Mouse (Mus musculus): ENCODE measurements around the gene Ankrd34a. TPM values are rescaled to one million over a fixed set of nuclear protein-coding genes. Genes with fewer than 3 reads are reported as not detected.

Gene Ankrd34a
- polyA plus RNA-seq, 1 experiment from 2014 or later: 6.7 TPM

DNA sequence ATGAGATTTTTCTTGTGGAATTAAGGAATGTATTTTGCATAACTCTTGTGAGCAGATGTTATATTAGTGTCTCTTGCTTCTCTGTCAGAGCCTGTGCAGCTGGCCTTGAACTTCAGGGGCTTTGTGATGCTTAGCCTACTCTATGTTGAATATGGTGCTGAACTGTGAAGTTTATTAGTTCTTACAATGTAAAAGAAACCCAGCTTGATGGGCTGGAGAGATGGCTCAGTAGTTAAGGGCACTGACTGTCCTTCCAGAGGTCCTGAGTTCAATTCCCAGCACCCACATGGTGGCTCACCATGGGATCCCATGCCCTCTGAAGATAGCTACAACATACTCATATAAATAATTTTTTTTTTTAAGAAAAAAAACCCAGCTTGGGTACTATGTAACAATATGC, 35.6 kb downstream of the Ankrd34a start:
- H3K4me2 ChIP-seq: no peak overlapping the region
- H3K4me3 ChIP-seq: no peak overlapping the region
- H3K9ac ChIP-seq: no peak overlapping the region
- H3K9me3 ChIP-seq (replicated peaks): no peaks in the 10 kb centered on the region
- no peak overlapping the region for H3K27ac ChIP-seq
- peaks cover 31% of the 10 kb centered on the region for H3K4me1 ChIP-seq (replicated peaks)
- no peaks in the 10 kb centered on the region for H3K27me3 ChIP-seq
- no peak for ATAC-seq (replicated peaks; ENCODE audit: insufficient number of reproducible peaks, insufficient read depth, low FRiP score, low read depth)
- H3K36me3 ChIP-seq: peaks cover 18% of the 10 kb centered on the region

DNA sequence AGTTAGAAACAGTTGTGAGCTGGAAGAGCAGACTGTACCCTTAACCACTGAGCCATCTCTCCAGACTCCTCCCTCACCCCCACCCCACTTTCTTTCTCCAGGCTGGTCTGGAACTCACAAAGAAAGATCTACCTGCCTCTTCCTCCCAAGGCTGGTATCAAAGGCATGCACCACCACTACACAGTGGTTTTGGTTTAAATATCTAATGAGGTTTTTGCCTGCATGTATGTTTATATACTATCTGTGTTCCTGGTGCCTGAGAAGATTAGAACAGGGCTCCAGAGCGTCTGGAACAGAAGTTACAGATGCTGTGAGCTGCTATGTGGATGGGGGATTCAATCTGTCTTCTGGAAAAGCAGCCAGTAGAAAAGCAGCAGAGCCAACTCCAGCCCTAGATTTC, 37.6 kb downstream of the Ankrd34a start:
- 49% methylated on average over 1 of the region's 1 CpGs for WGBS
- Histone ChIP-seq H3K36me3 (peaks cover 28% of the 10 kb centered on the region), H3K9me3 (replicated peaks) (no peaks in the 10 kb centered on the region), H3K4me3 (no peak overlapping the region), H3K4me1 (replicated peaks) (peaks cover 29% of the 10 kb centered on the region), H3K27ac (no peak overlapping the region), H3K9ac (no peak overlapping the region), H3K4me2 (no peak overlapping the region; the same call in 1 of the 2 replicates), H3K27me3 (no peaks in the 10 kb centered on the region)
- no peak for ATAC-seq (replicated peaks; ENCODE audit: insufficient number of reproducible peaks, insufficient read depth, low FRiP score, low read depth)

DNA sequence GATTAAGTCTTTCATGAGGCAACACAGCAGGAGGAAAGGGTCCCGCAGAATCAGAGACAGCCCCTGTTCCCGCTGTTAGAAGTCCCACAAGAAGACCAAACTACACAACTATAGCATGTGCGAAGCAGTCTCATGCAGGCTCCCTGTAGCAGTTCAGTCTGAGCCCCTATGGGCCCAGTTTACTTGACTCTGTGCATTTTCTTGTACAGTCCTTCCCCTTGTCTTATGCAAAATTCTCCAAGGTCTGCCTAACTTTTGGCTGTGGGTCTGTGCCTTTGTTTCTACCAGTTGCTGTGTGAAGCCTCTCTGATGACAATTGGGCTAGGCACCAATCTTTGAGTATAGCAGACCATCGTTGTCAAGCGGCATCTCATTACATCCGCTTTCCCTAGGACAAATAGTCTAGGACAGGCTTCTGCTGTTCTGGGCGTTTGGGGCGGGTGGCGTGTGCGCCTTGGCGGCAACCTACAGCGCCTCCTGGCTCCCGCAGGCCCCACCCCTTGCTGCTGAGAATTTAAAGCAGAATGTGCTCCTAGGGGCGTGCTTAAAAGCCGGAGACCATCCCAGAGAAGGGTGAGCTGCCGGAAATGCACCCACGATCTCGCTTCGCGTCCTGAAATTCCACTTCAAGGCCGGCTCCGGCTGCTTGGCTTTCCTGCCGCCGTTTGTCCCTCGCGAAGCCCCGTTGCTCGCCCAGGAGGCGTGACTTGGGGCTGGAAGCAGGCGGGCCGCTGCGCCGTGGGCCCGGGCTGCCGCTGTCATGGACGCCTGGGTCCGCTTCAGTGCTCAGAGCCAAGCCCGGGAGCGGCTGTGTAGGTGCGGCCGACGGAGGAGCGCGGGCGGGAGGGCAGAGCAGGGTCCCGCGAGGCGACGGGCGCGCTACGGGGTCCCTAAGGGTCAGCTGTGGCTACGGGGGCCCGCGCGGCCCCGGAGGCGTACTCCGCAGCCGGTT, 38.8 kb downstream of the Ankrd34a start, which contains the start of the genes Pex11b and Gm42957:
Gene Pex11b (plus strand): TSS at position 449 of the 952 bp plus-strand sequence.
Gene Gm42957 (plus strand): TSS at position 547 of the 952 bp plus-strand sequence.
- peaks cover 25% of the 10 kb centered on the region for H3K4me1 ChIP-seq (replicated peaks)
- peaks cover 34% of the 10 kb centered on the region for H3K36me3 ChIP-seq
- WGBS: 2% methylated on average over 60 of the region's 60 CpGs
- H3K4me3 ChIP-seq: peak within 1 kb of the TSS; percentile 84
- H3K4me2 ChIP-seq: peak within 1 kb of the TSS; percentile 76
- peak within 1 kb of the TSS; percentile 88 for H3K9ac ChIP-seq
- ATAC-seq (replicated peaks; ENCODE audit: insufficient number of reproducible peaks, insufficient read depth, low FRiP score, low read depth): peak; percentile 89
- H3K27me3 ChIP-seq: no peaks in the 10 kb centered on the region
- H3K9me3 ChIP-seq (replicated peaks): no peaks in the 10 kb centered on the region
- H3K27ac ChIP-seq: peak within 1 kb of the TSS; percentile 85

DNA sequence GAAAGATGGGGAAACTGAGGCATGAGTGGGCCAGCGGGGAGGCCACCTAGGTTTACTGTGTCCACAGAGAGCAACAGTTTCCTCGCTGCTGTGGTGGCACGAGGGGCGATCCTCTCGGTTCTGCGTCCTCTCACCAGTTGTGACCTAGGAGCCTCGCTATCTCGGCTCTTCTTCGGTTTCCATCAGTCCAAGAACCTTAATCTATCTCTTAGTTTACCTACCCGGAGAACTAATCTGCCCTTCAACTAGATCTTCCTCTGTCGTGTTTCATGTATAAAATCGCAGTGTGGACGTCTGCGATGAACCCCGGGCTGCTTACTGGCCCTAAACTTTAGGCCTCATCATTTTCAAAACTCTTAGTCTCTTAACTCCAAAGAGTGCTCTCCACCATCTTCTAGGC, 39.5 kb downstream of the Ankrd34a start:
- Histone ChIP-seq H3K4me3 (peak overlapping the region; percentile 84), H3K4me1 (replicated peaks) (peaks cover 19% of the 10 kb centered on the region), H3K27ac (peak overlapping the region; percentile 85), H3K27me3 (no peaks in the 10 kb centered on the region), H3K4me2 (peak overlapping the region; percentile 76), H3K9me3 (replicated peaks) (no peaks in the 10 kb centered on the region), H3K36me3 (peaks cover 32% of the 10 kb centered on the region), H3K9ac (peak overlapping the region; percentile 88)
- 7% methylated on average over 15 of the region's 15 CpGs for WGBS
- ATAC-seq (replicated peaks; ENCODE audit: insufficient number of reproducible peaks, insufficient read depth, low FRiP score, low read depth): no peak

DNA sequence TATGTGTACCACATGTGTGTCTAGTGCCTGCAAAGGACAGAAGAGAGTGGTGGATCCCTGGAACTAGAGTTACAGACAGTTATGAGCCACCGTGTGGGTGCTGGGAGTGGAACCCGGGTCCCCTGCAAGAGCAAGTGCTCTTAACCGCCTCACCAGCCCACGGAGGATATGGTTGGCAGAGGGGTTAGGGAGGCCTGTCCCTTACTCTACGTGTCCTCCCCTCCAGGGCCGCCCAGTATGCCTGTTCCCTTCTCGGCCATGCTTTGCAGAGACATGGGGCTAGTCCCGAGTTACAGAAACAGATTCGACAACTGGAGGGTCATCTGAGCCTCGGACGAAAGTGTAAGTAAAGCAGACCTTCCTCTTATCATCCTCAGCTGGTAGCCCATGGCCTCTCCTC, 40.0 kb downstream of the Ankrd34a start:
- Histone ChIP-seq H3K36me3 (peaks cover 27% of the 10 kb centered on the region), H3K27me3 (no peaks in the 10 kb centered on the region), H3K9ac (peak overlapping the region; percentile 88), H3K4me2 (peak overlapping the region; percentile 76), H3K4me3 (peak overlapping the region; percentile 84), H3K27ac (no peak overlapping the region), H3K4me1 (replicated peaks) (peaks cover 14% of the 10 kb centered on the region), H3K9me3 (replicated peaks) (no peaks in the 10 kb centered on the region)
- WGBS: 61% methylated on average over 11 of the region's 11 CpGs
- no peak for ATAC-seq (replicated peaks; ENCODE audit: insufficient number of reproducible peaks, insufficient read depth, low FRiP score, low read depth)

DNA sequence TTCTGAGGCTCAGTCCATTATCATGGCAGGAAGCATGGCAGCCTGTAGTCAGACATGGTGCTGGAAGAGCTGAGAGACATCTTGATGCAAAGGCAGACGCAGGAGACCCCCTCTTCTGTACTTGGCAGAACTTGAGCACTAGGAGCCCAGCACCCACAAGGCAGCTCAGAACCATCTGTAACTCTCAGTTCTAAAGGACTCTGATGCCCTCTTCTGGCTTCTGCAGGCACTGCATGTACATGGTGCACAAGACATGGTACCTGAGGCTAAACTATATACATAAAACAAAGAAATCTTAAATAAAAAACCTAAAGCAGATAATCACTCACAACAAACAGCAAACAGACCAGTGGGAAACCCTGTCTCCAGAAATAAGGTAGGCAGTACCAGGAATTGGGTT, 42.8 kb downstream of the Ankrd34a start:
- 84% methylated on average over 1 of the region's 1 CpGs for WGBS

DNA sequence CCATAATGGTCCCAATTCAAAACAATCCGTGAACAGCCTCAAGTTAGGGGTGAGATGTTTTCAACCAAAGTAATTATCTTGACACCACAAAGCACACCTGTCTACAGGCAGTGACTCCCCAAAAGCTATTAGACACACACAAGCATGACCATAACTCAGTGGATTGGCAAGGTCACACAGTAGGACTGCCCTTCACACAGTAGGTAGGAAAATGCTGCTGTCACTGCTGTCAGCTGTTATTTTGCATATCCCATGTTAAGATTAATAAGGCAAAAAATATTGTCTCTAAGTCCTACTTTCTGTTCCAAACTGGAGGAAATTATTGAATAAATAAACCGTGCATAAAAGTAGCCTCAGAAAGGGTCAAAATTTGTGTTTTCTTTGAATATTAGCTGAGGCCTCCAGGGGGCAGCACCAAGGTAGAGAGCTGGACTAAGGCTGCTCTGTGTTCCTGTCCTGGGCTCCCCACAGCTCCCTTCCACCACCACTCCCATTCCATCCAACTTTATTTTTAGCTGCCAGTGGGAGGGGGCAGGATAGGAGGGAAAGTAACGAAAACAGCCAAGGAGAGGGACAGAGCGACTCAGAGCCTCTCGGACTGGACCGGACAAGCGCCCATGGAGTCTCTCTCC, 48.7 kb downstream of the Ankrd34a start, which contains the start of gene Itga10:
Gene Itga10 (plus strand): TSS at position 567 of the 632 bp plus-strand sequence.
- Histone ChIP-seq H3K36me3 (peaks cover 18% of the 10 kb centered on the region), H3K9ac (no peak within 1 kb of the TSS; the same call in 1 of the 2 replicates), H3K4me2 (peak within 1 kb of the TSS; percentile 46), H3K27me3 (no peaks in the 10 kb centered on the region), H3K4me3 (peak within 1 kb of the TSS; percentile 22), H3K4me1 (replicated peaks) (peaks cover 9% of the 10 kb centered on the region), H3K9me3 (replicated peaks) (no peaks in the 10 kb centered on the region), H3K27ac (no peak within 1 kb of the TSS)
- WGBS: 38% methylated on average over 7 of the region's 7 CpGs
- peak; percentile 67; the same call in 1 of the 2 replicates for ATAC-seq (replicated peaks; ENCODE audit: insufficient number of reproducible peaks, insufficient read depth, low FRiP score, low read depth)

More for the DNA sequence above, 42.8 kb downstream of the Ankrd34a start:
- Histone ChIP-seq H3K27ac (no peak overlapping the region), H3K9me3 (replicated peaks) (no peaks in the 10 kb centered on the region), H3K4me3 (no peak overlapping the region), H3K4me2 (no peak overlapping the region), H3K9ac (no peak overlapping the region), H3K27me3 (no peaks in the 10 kb centered on the region), H3K36me3 (peaks cover 29% of the 10 kb centered on the region), H3K4me1 (replicated peaks) (peaks cover 12% of the 10 kb centered on the region)
- no peak for ATAC-seq (replicated peaks; ENCODE audit: insufficient number of reproducible peaks, insufficient read depth, low FRiP score, low read depth)

DNA sequence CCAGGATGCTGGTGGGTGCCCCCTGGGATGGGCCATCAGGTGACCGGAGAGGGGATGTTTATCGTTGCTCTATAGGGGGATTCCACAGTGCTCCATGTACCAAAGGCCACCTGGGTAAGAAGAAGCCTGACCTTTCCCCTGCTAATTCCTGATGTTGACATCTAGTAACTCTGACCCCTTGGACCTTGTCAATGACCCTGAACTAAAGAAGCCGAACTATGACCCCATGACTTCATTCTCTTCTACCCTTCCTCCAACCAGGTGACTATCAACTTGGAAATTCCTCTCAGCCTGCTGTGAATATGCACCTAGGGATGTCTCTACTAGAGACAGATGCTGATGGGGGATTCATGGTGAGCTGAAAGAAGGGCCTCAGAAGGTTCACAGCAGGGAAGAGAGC, 50.9 kb downstream of the Ankrd34a start:
- Histone ChIP-seq H3K9ac (no peak overlapping the region), H3K4me1 (replicated peaks) (peaks cover 9% of the 10 kb centered on the region), H3K27me3 (no peaks in the 10 kb centered on the region), H3K27ac (no peak overlapping the region), H3K36me3 (peaks cover 14% of the 10 kb centered on the region), H3K4me2 (no peak overlapping the region), H3K9me3 (replicated peaks) (no peaks in the 10 kb centered on the region), H3K4me3 (no peak overlapping the region)
- 78% methylated on average over 3 of the region's 3 CpGs for WGBS
- ATAC-seq (replicated peaks; ENCODE audit: insufficient number of reproducible peaks, insufficient read depth, low FRiP score, low read depth): no peak

Other genes with a start within 250 kb of the Ankrd34a start
- gene BC107364, start 144.3 kb upstream of the Ankrd34a start, polyA plus RNA-seq (2015; fragmentation: Nextera tagmentation; extraction: Ambion mirVana): 0.53 and 1.0 TPM in 2 replicates
- gene Hfe2, start 71.5 kb upstream of the Ankrd34a start, polyA plus RNA-seq (2015; fragmentation: Nextera tagmentation; extraction: Ambion mirVana): 7.9 and 8.0 TPM in 2 replicates
- 206 and 208 TPM in 2 replicates for gene Txnip, start 38.7 kb upstream of the Ankrd34a start, polyA plus RNA-seq (2015; fragmentation: Nextera tagmentation; extraction: Ambion mirVana)
- gene Gm16253, start 19.7 kb upstream of the Ankrd34a start, polyA plus RNA-seq (2015; fragmentation: Nextera tagmentation; extraction: Ambion mirVana): 1.3 and 1.6 TPM in 2 replicates
- gene Polr3gl, start 2.5 kb upstream of the Ankrd34a start, polyA plus RNA-seq (2015; fragmentation: Nextera tagmentation; extraction: Ambion mirVana): 34.8 and 38.3 TPM in 2 replicates
- 5.3 and 5.5 TPM in 2 replicates for gene Lix1l, start 4.5 kb downstream of the Ankrd34a start, polyA plus RNA-seq (2015; fragmentation: Nextera tagmentation; extraction: Ambion mirVana)
- 73.9 and 78.7 TPM in 2 replicates for gene Rbm8a, start 33.3 kb downstream of the Ankrd34a start, polyA plus RNA-seq (2015; fragmentation: Nextera tagmentation; extraction: Ambion mirVana)
- gene Pex11b, start 38.7 kb downstream of the Ankrd34a start, polyA plus RNA-seq (2015; fragmentation: Nextera tagmentation; extraction: Ambion mirVana): 35.5 and 37.6 TPM in 2 replicates
- gene Gm42957, start 38.8 kb downstream of the Ankrd34a start, polyA plus RNA-seq (2015; fragmentation: Nextera tagmentation; extraction: Ambion mirVana): 0.10 and 0.15 TPM in 2 replicates
- 1.00 and 1.2 TPM in 2 replicates for gene Itga10, start 48.9 kb downstream of the Ankrd34a start, polyA plus RNA-seq (2015; fragmentation: Nextera tagmentation; extraction: Ambion mirVana)
- gene Ankrd35, start 73.5 kb downstream of the Ankrd34a start, polyA plus RNA-seq (2015; fragmentation: Nextera tagmentation; extraction: Ambion mirVana): 0.31 and 0.56 TPM in 2 replicates
- 33.2 and 43.7 TPM in 2 replicates for gene Pias3, start 99.7 kb downstream of the Ankrd34a start, polyA plus RNA-seq (2015; fragmentation: Nextera tagmentation; extraction: Ambion mirVana)
- 6.6 and 7.0 TPM in 2 replicates for gene Nudt17, start 111.9 kb downstream of the Ankrd34a start, polyA plus RNA-seq (2015; fragmentation: Nextera tagmentation; extraction: Ambion mirVana)
- gene Polr3c, start 131.0 kb downstream of the Ankrd34a start, polyA plus RNA-seq (2015; fragmentation: Nextera tagmentation; extraction: Ambion mirVana): 23.6 and 28.6 TPM in 2 replicates
- 33.4 and 40.5 TPM in 2 replicates for gene Rnf115, start 131.0 kb downstream of the Ankrd34a start, polyA plus RNA-seq (2015; fragmentation: Nextera tagmentation; extraction: Ambion mirVana)
- gene Pdzk1, start 232.6 kb downstream of the Ankrd34a start, polyA plus RNA-seq (2015; fragmentation: Nextera tagmentation; extraction: Ambion mirVana): 0.38 TPM in 1 of 2 replicates, not detected in the other
- gene Cd160, start 232.7 kb downstream of the Ankrd34a start, polyA plus RNA-seq (2015; fragmentation: Nextera tagmentation; extraction: Ambion mirVana): 0.60 and 4.0 TPM in 2 replicates

All from heart, embryonic 15.5 days (tissue).